Mouse (Mus musculus) CH12.LX (cell line): ENCODE results near the gene Hilpda.

Source experiments
- CHD2 ChIP-seq: IDR thresholded peaks from 2 replicates; pipeline ENCODE4 v1.6.1; 2011; ENCODE audit warnings: low read length, improper control_type of control experiment
- CTCF ChIP-seq, 2 experiments: IDR thresholded peaks in 1 of 2; conservative IDR thresholded peaks in 1 of 2; 2 replicates each; pipeline ENCODE4 v1.5.1; 2011 to 2012; ENCODE audit warnings: low read depth in 2 of 2, low read length in 2 of 2, improper control_type of control experiment in 1 of 2, inconsistent platforms in 1 of 2, mild to moderate bottlenecking in 1 of 2, moderate library complexity in 1 of 2
- MXI1 ChIP-seq: IDR thresholded peaks from 2 replicates; pipeline ENCODE4 v1.6.1; 2011; ENCODE audit warnings: mild to moderate bottlenecking, low read depth, low read length, improper control_type of control experiment
- PAX5 ChIP-seq: IDR thresholded peaks from 2 replicates; pipeline ENCODE4 v1.6.1; 2012; ENCODE audit warnings: low read length, inconsistent platforms, mixed read lengths
- POLR2A ChIP-seq: IDR thresholded peaks from 2 replicates; pipeline ENCODE4 v1.6.1; 2011; ENCODE audit warnings: low read depth, mild to moderate bottlenecking, improper control_type of control experiment, low read length
- RAD21 ChIP-seq: IDR thresholded peaks from 2 replicates; pipeline ENCODE4 v1.6.1; 2011; ENCODE audit warnings: low read depth, mild to moderate bottlenecking, low read length, improper control_type of control experiment, moderate library complexity
- ZC3H11A ChIP-seq: IDR thresholded peaks from 2 replicates; pipeline ENCODE4 v1.6.1; 2012; ENCODE audit warnings: low read depth, mild to moderate bottlenecking, inconsistent platforms, low read length, improper control_type of control experiment

DNA sequence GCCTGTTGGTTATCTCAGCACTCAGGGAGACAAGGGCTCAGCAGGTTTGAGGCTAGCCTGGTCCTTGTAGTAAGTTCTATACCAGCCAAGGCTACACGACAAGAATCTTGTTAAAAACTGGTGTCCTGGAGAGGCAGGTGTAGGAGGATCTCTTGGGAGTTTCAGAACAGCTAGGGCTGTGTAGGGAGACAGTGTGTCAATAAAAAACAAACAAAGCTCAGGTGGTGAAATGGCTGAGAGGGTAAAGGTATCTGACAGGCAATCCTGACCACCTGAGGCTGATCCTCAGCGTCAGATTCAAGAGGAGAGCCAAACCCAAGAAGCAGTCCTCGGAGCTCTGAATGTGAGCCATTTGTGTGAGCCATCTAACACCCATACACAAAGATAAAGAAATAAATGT, 26.1 kb upstream of the Hilpda start:
- TF ChIP-seq MXI1 (no peak), PAX5 (no peak), CTCF (conservative IDR thresholded peaks at IDR 0.05 in 1 of 2, IDR thresholded peaks at IDR 0.05 in 1 of 2; ENCODE audit: low read depth in 2 of 2, low read length in 2 of 2) (no peak), POLR2A (no peak), RAD21 (no peak), CHD2 (no peak), ZC3H11A (no peak)
